Mouse (Mus musculus) heart, adult 2 months (tissue): ENCODE measurements around the gene Ramp2. TPM values are rescaled to one million over a fixed set of nuclear protein-coding genes. Genes with fewer than 3 reads are reported as not detected.

Source experiments
- DNase-seq, 2 experiments: peaks; one replicate each; pipeline ENCODE4 v3.0.0; 2021
- H3K27ac ChIP-seq: fragments of 200-600 bp; 2 replicates; pipeline ENCODE4 v1.8.1; 2022
- H3K27me3 ChIP-seq: fragments of 200-500 bp; 2 replicates; pipeline ENCODE4 v1.6.1; 2012; ENCODE audit warnings: mild to moderate bottlenecking, low read length, inconsistent platforms, mixed read lengths; ENCODE audit not compliant: control insufficient read depth, insufficient read depth
- H3K36me3 ChIP-seq: fragments of 200-500 bp; 2 replicates; pipeline ENCODE4 v1.6.1; 2012; ENCODE audit warnings: low read length, inconsistent platforms; ENCODE audit not compliant: control insufficient read depth, insufficient read depth
- H3K4me1 ChIP-seq: fragments of 200-500 bp; 2 replicates; pipeline ENCODE4 v1.6.1; 2011; ENCODE audit warnings: low read length; ENCODE audit not compliant: control insufficient read depth, insufficient read depth
- H3K4me3 ChIP-seq: fragments of 200-600 bp; 2 replicates; pipeline ENCODE4 v1.8.1; 2022
- H3K79me2 ChIP-seq: fragments of 200-500 bp; replicated peaks from 2 replicates; pipeline ENCODE4 v1.6.1; 2012; ENCODE audit warnings: mild to moderate bottlenecking, inconsistent platforms, low read length, moderate library complexity, mixed read lengths; ENCODE audit not compliant: control insufficient read depth, insufficient read depth
- H3K9ac ChIP-seq: fragments of 200-500 bp; 2 replicates; pipeline ENCODE4 v1.6.1; 2012; ENCODE audit warnings: low read depth, mild to moderate bottlenecking, control low read depth, inconsistent platforms, low read length, mixed read lengths
- CTCF ChIP-seq: fragments of 200-600 bp; IDR thresholded peaks from 2 replicates; pipeline ENCODE4 v1.8.1; 2022; ENCODE audit warnings: antibody characterized with exemption, mild to moderate bottlenecking, moderate library complexity
- EP300 ChIP-seq: fragments of 200-500 bp; IDR thresholded peaks from 2 replicates; pipeline ENCODE4 v1.6.1; 2011; ENCODE audit warnings: low read depth, low read length, control low read depth; ENCODE audit not compliant: insufficient read depth
- POLR2A ChIP-seq: fragments of 200-500 bp; IDR thresholded peaks from 2 replicates; pipeline ENCODE4 v1.6.1; 2011; ENCODE audit warnings: mild to moderate bottlenecking, low read depth, low read length, control low read depth; ENCODE audit not compliant: insufficient read depth
- WGBS: fragments of 180-500 bp; shearing (Covaris S2); methylation state at CpG from one replicate; pipeline ENCODE4 v1.1.7; 2018; 5-methylcytosine and 5-hydroxymethylcytosine counted together
- intact Hi-C: fragments of 180-260 bp; cut with DNase I; formaldehyde crosslinking; loops from one replicate; pipeline ENCODE4 v1.15.1; 2025
- long read RNA-seq: library from polyadenylated mRNA; stranded (forward); transcript quantifications from one replicate; pipeline ENCODE4 v2.0.0, GENCODE M21; 2021
- polyA plus RNA-seq: library from polyadenylated mRNA; depleted of rRNA; stranded (reverse); fragments of >200 nt; gene quantifications from 2 replicates; pipeline ENCODE4 v1.2.3, GENCODE M21; 2012; rRNA removed
- total RNA-seq, 2 experiments: library from RNA; stranded (reverse); gene quantifications; 2 replicates each; pipeline ENCODE4 v1.2.3; 2021

Gene Ramp2
- total RNA-seq (10 to 100 TPM; 89.1 to 90.3 TPM), polyA plus RNA-seq (130 and 172 TPM in 2 replicates)
- long read RNA-seq, transcript Ramp2-204 (4 exons, 1,178 nt): major isoform, 53 of 63 reads
- long read RNA-seq, partial matches to known transcripts: 2 of 63 reads
- long read RNA-seq, other reads (novel, unspliced or antisense): 7 of 63 reads

DNA sequence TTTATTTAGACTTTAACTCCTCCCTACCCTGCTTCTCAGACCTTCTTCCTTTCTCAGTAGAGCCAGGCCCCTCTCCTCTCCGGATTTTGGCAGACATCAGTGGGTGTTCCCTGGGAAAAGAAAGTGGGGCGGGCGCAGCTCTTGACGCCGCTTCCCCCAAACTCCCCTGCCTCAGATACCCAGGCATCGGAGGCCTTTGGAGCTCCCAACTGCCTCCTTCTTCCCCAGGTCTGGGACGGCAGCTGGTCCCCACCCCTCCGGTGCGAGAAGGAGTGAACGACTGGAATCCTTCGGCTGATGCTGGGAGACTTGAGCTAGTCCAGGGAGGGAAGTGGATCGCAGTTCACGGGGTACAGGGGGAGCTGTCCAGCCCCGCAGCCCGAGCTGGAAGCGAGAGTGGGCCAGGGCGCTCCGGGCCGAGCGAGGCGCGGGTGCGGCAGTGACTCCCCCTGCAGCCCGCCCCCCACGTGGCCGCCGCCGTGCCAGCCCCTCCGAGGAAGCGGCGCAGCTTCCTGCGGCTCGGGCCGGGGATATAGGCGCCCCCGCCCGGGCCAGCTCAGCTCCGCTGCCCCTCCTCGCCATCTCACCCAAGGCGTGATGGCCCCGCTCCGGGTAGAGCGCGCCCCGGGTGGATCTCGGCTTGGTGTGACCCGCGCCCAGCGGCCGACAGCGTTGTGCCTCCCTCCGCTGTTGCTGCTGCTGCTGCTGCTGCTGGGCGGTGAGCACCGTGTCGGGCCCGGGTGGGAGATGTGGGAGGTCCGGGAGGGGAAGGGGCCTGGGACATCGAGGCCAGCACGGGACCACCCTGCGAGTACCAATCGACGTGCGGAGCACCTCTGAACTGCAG, at the start of gene Ramp2:
Gene Ramp2, plus strand, starts transcription at position 174 of the 847 bp plus-strand sequence.
- intact Hi-C loops: no loop called here
- peak within 1 kb of the TSS; percentile 95 for H3K27ac ChIP-seq
- 0 out of 2 replicates have a peak, but pooled peaks cover 2% of the 10 kb centered on the region for H3K27me3 ChIP-seq
- peak within 1 kb of the TSS; percentile 98 for H3K9ac ChIP-seq
- peaks cover 2% of the 10 kb centered on the region; the same call in 1 of the 2 replicates for H3K36me3 ChIP-seq
- peak; percentile 85 to 86 for DNase-seq
- H3K4me1 ChIP-seq: peaks cover 7% of the 10 kb centered on the region
- TF ChIP-seq POLR2A: peak; percentile 85
- TF ChIP-seq EP300: no peak
- peak; percentile 22 for TF ChIP-seq CTCF
- H3K79me2 ChIP-seq: no peaks in the 10 kb centered on the region
- WGBS: 1% methylated on average over 50 of the region's 63 CpGs
- peak within 1 kb of the TSS; percentile 79 for H3K4me3 ChIP-seq

GRCm38 (mm10) chr11:101196175-101196574, 49.7 kb upstream of the Ramp2 start:
- WGBS: 86% methylated on average over 8 of the region's 8 CpGs
- no peak for DNase-seq
- Histone ChIP-seq H3K36me3 (no peaks in the 10 kb centered on the region; the same call in 1 of the 2 replicates), H3K27ac (no peak overlapping the region), H3K4me3 (no peak overlapping the region), H3K9ac (no peak overlapping the region), H3K4me1 (peaks cover 7% of the 10 kb centered on the region), H3K79me2 (no peaks in the 10 kb centered on the region), H3K27me3 (no peaks in the 10 kb centered on the region)
- intact Hi-C loops: no loop called here
- TF ChIP-seq CTCF (no peak), EP300 (no peak), POLR2A (no peak)

DNA sequence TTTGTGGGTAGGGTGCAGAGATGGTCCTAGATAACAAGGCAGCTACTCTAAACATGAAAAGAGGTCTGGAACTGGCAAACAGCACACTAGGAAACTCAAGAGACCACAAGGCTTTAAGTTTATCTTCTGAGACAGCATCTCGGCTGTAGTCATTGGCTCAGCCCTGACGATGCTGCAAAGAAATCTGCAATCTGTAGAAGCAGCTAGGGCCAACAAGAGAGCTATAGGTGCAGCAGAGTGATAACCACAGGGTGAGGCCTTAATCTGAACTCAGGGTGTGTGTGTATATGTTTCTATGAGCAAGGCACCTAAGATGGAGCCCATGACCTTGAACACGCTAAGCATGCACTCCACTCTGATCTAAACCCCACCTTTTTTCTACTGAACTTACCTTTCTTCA, 46.3 kb upstream of the Ramp2 start:
- 95% methylated on average over 3 of the region's 3 CpGs for WGBS
- no peaks in the 10 kb centered on the region for H3K79me2 ChIP-seq
- no peak for DNase-seq
- TF ChIP-seq EP300 (no peak), CTCF (no peak), POLR2A (no peak)
- no peak overlapping the region for H3K4me3 ChIP-seq
- no peaks in the 10 kb centered on the region for H3K27me3 ChIP-seq
- no peak overlapping the region for H3K27ac ChIP-seq
- H3K4me1 ChIP-seq: peaks cover 7% of the 10 kb centered on the region
- no peak overlapping the region for H3K9ac ChIP-seq
- no peaks in the 10 kb centered on the region for H3K36me3 ChIP-seq
- intact Hi-C loops: no loop called here

GRCm38 (mm10) chr11:101200986-101201385, 44.8 kb upstream of the Ramp2 start:
- no peak for TF ChIP-seq EP300
- peak; percentile 87 for TF ChIP-seq CTCF
- 30% methylated on average over 7 of the region's 7 CpGs for WGBS
- no peaks in the 10 kb centered on the region; the same call in 1 of the 2 replicates for H3K36me3 ChIP-seq
- H3K9ac ChIP-seq: no peak overlapping the region
- H3K27ac ChIP-seq: no peak overlapping the region
- no peaks in the 10 kb centered on the region for H3K27me3 ChIP-seq
- DNase-seq: no peak
- H3K79me2 ChIP-seq: no peaks in the 10 kb centered on the region
- H3K4me1 ChIP-seq: peaks cover under 1% of the 10 kb centered on the region
- intact Hi-C loops: no loop called here
- H3K4me3 ChIP-seq: no peak overlapping the region

- no peaks in the 10 kb centered on the region for H3K79me2 ChIP-seq
- 26% methylated on average over 3 of the region's 3 CpGs for WGBS
- peak; percentile 87 for TF ChIP-seq CTCF
- no peak for TF ChIP-seq EP300
- TF ChIP-seq POLR2A: peak; percentile 40; the same call in 1 of the 2 replicates
- peaks cover 4% of the 10 kb centered on the region for H3K36me3 ChIP-seq
- no peak overlapping the region for H3K9ac ChIP-seq
- DNase-seq: peak in 1 of 2 experiments; percentile 32
- H3K27me3 ChIP-seq: no peaks in the 10 kb centered on the region
- no peak overlapping the region for H3K4me3 ChIP-seq
- no peak overlapping the region; the same call in 1 of the 2 replicates for H3K27ac ChIP-seq
- intact Hi-C loops: loop anchor here (1.0 to 5.0 kb wide), 3 partner anchors 36 to 185 kb away; partner anchors contain the start of gene Becn1
- H3K4me1 ChIP-seq: 0 out of 2 replicates have a peak, but pooled peaks cover 2% of the 10 kb centered on the region
Observed at GRCm38 (mm10) chr11:101211970-101212369, 33.9 kb upstream of the Ramp2 start.

- H3K79me2 ChIP-seq: 0 out of 2 replicates have a peak, but pooled peaks cover 1% of the 10 kb centered on the region
- no peak overlapping the region for H3K4me3 ChIP-seq
- TF ChIP-seq EP300 (no peak), POLR2A (no peak), CTCF (no peak)
- WGBS: 93% methylated on average over 5 of the region's 5 CpGs
- intact Hi-C loops: no loop called here
- H3K4me1 ChIP-seq: peaks cover 4% of the 10 kb centered on the region
- no peak overlapping the region for H3K27ac ChIP-seq
- H3K36me3 ChIP-seq: peaks cover 12% of the 10 kb centered on the region
- no peaks in the 10 kb centered on the region for H3K27me3 ChIP-seq
- DNase-seq: no peak
- no peak overlapping the region for H3K9ac ChIP-seq
Observed at GRCm38 (mm10) chr11:101216936-101217335, 28.9 kb upstream of the Ramp2 start.
